Mouse (Mus musculus) brain, embryonic 14.5 days (tissue): Measurements from ENCODE around the gene Polr2m.

Experiments used
- CTCF ChIP-seq: fragments of 200-500 bp; IDR thresholded peaks from 2 replicates; pipeline ENCODE4 v1.5.1; 2012; ENCODE audit warnings: inconsistent platforms, mild to moderate bottlenecking, moderate library complexity, borderline replicate concordance; ENCODE audit not compliant: insufficient read depth, insufficient read length; ENCODE audit errors: extremely low read depth
- POLR2A ChIP-seq: fragments of 200-500 bp; IDR thresholded peaks from 2 replicates; pipeline ENCODE4 v1.6.1; 2012; ENCODE audit warnings: mild to moderate bottlenecking, inconsistent platforms, borderline replicate concordance; ENCODE audit not compliant: poor library complexity, insufficient read depth, insufficient read length, severe bottlenecking; ENCODE audit errors: extremely low read depth

DNA sequence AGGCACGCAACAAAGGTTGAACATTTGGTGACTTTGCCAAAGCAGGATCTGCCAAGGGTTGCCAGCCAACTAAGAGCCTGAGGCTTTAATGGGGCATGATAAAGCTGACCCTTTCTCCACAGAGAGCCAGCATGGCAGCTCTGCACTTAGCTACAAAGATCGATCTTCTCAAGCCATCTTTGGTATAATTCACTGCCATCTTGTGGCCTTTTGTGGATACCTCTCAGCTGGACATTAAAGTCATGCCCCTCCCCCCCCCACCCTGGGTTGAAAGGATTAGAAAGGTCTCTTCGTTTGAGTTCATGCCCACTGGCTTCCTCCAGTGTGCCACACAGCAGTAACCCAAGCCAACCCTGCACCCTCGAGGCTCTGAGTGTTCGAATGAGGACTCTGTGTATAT is 31.8 kb downstream of the Polr2m start:
- TF ChIP-seq CTCF (no peak), POLR2A (no peak)
